Mouse (Mus musculus): ENCODE results near the gene Arl8b.

The Arl8b gene

DNA sequence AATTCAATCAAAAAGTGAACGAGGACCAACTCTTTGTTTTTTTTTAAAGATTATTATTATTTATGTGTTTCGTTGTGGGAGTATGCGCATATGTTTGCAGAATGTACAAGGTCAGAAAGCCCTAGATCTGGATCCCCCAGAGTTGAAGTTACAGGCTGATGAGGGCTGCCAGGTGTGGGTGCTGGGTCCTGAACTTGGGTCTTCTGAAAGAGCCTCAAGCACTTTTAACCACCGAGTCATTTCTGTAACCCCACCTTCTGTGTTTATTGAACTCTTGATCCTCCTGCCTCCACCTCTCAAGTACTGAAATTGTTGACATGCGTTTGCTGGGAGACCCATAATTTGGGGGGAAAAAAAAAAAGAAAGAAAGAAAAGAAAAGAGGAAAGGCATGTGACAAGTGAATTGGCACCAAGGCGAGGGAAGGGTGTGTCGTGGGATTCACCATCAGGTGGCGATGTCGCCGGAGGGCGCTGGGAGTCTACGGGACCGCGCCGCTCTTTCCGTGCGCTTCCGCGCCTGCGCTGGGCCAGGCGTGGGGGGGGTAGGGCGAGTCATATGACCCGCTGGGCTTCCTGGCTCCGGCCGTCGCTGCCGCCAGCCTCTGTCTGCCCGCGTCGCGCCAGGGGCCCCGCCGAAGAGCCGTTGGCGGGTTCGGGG lies at the start of gene Arl8b:
Gene Arl8b (plus strand): TSS at position 574 of the 658 bp plus-strand sequence.
- peak; percentile 99 for DNase-seq

DNA sequence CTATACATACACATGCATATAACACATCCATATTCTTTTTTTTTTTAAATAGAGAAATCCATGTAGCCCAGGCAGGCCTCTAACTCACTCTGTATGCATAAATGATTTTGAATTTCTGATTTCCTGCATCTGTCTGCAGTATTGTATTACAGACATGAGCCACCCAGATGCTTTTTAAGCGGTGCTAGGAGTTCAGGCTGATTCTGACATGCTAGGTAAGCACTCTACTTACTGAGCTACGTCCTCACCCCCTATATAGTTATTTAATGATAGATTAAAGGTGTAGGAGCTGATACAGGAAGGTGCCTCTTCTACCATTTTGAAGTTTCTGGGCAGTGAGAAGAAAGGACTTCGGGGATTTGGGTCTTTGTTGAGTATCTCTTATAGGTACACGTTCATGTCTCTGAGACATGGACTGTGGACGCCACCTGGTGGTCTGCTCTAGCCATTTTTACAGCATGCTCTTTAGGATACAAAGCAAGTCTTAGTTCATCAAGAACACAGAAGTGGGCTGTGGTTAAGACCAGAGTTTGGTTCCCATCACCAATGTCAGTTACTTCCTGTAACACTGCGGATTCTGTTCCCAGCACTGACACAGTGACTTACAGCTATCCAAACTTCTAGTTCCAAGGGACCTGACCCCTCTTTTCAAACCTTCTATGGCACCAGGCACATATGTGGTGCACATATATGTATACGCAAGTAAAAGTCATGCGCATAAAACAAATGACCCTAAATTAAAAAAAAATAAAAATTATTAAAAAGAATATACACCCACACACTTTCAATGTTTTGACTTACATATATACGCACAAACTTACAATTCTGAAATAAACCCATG lies 46.8 kb upstream of the Arl8b start:
- peak; percentile 88 to 89 for DNase-seq

DNA sequence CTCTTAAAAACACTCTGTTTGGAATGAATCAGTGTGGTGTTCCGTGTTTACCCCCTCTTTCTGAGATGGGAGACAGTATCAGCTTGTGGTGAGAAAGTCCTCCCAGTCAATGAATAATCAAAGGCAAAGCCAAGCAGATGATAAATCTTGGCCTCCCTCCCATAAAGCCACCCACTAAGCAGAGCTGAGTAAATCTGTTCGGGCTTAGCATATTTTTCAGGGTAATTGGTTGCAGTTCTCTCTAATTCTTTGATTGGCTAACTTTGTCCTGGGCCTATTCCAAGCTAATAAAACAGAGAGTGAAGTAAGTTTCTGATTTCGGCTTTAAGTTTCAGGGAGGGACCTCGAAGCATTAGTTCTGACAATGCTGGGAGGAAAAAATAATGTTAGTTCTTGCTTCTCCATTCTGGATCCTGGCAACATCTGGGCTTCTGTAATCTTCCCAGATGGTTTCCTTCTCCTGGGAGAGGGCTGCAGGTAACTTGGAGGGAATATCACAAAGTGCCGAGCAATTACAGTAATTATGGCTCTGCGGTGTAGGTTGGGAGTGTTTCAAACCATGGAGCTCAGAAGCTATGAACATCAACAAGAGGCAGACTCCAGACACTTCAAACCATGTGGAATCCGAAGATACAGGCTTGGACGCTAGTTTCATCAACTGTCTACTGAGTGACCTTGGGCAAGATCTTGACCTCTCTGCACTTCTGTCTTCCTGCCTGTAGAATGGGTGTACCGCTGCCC lies 44.3 kb upstream of the Arl8b start:
- peak; percentile 52 to 56 for DNase-seq

DNA sequence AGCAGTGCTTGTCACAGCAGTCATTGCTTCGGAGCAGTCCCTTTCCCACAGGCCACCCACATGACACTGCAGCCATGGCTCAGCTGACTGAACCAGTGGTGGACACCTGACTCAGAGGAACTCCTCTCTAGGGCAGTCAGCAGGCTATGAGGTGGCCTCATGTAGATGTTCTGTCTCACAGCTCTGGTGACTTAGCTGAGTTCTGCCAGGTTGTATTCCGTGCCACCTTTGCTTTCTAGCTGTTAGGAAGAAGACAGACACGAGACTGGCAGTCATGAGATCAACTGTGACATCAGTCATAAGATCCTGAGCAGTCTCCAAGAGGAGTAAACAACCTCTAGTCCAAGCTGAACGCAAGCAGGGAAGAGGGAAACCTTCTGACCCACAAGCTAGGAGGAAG lies 42.3 kb upstream of the Arl8b start:
- no peak for DNase-seq

DNA sequence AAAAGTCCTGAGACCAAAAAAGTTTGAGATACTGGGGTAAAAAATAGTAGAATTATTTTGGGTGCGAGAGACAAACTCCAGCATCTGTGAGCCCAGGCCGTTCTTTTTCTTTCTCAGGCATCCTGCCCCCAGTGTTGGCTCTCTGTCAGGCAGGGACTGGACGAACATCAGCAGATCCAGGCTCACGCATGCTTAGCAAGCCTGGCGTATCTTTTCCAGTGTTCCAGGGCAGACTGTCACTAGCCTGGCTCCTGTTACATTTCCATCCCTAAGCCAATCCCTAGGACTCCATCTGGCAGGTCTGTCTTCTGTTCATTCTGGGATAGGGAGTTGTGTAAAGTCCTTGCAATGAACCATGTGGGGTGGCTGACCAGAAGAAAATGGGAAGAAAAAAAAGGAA lies 39.2 kb upstream of the Arl8b start:
- DNase-seq, result peak; percentile 64 to 68

DNA sequence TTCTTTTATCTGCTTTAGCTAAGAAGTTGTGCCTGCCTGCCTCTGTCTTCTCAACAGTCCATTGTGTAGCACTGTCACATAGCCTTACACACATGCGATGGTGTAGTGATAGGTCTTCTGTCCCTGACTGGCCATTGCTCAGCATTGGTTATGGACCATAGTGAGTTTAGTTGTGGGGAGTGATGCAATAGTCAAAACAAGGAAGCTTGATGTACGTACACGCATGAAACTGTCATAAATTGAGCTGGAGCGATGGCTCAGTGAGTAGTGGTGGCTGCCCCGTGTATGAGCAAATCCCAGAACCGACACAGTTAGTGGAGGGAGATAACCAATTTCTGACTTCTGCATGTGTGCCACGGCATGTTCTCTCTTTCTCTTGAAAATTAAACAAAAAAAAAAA lies 31.6 kb upstream of the Arl8b start:
- no peak for DNase-seq

DNA sequence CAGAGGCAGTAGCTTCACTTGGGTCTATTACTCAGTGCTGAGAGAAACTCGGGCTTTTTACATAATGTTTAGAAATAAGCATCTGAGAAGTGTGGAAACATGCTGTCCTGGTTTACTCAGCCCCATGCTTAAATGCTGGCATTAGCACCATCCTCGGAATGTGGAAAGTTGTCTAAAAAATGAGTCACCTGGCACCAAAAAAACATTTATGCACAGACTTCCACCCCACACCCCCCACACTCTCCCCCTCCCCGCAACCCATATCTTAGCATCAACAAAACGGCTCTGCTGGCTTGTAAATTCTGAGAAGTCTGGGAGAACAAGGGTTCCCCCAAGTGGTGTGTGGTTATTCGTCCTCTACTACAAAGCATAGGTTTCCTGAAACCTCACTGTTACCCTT lies 30.5 kb upstream of the Arl8b start:
- DNase-seq, result no peak

DNA sequence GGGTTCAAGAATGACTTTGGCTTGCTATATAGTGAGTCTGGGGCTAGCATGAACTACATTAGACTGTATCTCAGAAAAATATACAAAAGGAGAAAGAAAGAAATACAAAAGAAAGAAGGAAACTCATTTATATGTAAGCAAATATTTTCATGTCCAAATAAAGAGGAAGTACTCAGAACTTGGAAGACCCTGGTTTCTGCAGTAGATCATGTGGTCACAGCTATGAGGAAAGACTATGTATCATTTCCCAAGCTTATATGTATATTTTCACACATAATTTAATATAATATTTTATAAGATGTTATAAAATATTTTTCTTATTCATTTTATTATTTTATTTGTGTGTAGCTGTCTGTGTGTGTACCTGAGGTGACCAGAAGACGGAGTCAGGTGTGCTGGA lies 29.4 kb upstream of the Arl8b start:
- no peak for DNase-seq

DNA sequence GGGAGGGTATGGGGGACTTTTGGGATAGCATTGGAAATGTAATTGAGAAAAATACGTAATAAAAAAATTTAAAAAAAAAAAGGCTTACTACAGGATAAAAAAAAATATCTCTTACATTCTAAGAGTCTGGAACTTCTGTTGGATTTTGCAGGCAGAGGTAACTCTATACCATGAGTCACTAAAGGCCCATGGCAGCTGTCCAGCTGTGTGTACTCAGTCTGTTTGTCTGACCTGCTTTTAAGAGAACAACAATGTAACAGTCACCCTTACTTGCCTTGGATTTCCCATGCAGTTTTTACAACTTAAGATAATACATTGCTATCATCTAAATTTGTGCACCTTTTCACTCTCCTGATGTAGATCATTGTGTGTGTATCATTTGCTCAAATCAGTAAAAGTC lies 28.5 kb upstream of the Arl8b start:
- DNase-seq, result no peak

DNA sequence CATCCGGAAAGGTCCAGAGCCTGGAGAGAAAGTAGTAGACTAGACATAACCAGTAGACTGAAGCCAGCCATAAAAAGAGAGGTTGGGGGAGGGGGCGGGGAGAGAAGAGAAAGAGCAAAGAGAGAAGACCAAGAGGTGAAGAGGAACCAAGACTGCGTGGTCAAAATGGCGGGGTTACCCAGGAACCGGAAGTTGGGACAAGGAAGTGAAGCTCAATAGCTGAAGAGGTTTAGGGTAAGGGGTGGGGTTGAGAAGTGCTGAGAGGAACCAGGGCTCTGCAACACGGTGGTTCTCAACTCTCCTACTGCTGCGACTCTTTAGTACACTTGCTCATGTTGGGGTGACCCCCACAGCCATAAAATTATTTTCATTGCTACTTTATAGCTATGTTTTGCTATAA lies 27.0 kb upstream of the Arl8b start:
- DNase-seq, result no peak

DNA sequence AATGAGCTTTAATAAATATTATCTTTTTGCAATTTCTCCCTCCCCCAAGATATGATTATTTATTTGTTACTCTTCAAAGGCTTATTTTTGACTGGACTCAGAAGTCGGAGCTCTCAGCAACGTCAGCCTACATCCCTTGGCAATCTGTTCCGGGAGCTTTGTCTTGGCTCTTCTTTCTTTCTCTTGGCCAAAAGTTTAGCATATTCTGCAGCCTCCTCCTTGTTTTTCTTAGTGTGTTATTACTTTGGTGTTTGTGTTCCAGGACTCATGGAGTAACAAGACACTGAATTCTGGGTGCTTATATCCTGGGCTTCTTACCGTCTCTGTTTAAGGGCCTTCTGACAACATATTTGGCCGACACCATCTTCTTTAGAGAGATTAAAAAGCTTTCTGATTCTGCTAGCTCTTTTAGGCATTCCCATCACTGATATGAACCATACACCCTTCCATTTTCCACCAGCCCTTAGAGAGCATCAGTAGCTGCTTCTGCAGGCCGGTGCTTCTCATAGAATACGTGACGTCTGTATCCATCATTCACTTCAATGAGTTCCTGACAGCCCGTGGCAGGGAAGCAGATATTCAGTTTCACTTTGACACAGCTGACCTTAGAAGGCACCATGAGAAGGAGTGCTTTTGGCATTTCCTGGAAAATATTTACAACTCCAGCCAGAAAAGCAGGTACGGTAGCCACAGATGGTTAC lies 23.8 kb upstream of the Arl8b start:
- DNase-seq, result peak in 1 of 2 experiments; percentile 16

DNA sequence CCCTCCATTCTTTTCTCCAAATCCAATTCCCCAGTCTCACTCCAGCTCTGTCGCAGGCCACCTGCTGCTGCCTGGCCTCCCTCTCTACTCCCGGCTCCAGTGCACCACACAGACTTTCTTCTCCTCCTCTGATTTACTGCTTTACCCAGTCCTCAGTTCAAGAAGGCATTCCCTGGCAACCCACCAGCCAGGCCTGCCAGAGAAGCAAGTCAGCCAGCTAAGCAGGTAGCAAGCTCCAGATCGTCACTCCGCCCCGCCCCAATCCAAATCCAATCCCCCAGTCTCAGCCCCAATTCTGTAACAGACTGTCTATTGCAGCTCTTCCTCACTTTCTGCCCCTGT lies 23.2 kb upstream of the Arl8b start:
- peak; percentile 88 to 92 for DNase-seq

DNA sequence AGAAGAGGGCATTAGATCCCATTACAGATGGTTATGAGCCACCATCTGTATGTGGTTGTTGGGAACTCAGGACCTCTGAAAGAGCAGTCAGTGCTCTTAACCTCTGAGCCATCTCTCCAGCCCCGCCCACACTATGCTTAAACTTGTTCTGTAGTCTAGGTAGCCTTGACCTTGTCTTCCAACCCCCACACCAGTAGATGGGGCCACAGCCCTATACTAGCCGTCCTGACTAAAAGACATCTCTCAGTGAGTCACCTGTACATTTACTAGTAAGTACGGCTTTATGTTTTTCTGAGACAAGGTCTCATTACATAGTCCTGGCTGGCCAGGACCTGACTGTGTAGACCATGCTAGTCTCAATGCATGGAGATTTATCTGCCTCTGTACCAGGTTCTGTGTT lies 12.0 kb upstream of the Arl8b start:
- no peak for DNase-seq

DNA sequence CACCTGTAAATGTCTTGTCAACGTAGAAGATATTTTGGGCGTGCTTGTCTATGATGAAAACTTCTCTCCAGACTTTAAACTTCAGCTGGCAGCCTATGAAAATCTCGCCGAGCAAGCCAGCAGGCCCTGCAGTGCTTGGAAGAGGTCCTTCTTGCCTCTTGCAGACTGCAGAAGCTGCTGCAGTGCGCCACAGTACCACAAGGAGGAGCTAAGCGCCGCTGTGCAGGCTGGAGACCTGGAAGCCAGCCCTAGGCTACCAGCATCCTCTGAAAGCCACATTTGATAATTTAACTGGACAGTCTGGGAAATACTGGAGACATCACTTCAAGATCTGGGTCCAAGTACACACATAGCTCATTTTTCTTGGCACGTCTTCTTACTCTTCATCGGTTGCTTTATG lies 10.0 kb upstream of the Arl8b start:
- DNase-seq, result peak; percentile 96 to 97

DNA sequence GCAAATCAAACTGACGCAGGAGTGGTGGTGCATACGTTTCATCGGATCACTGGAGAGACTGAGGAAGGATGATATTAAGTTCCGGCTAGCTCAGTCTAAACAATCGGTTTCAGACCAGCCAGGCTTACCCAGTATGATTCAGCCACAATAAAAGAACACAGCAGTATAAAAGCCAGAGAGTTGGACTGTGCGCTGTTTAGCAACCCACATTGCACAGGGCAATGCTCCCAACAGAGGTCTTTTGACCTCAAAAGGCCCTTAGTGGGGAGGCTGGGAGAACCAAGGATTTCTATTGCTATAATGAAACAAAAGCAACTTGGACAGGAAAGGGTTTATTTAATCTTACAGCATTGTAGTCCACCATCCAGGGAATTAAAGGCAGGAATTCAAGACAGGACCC lies 9.4 kb upstream of the Arl8b start:
- DNase-seq, result no peak

DNA sequence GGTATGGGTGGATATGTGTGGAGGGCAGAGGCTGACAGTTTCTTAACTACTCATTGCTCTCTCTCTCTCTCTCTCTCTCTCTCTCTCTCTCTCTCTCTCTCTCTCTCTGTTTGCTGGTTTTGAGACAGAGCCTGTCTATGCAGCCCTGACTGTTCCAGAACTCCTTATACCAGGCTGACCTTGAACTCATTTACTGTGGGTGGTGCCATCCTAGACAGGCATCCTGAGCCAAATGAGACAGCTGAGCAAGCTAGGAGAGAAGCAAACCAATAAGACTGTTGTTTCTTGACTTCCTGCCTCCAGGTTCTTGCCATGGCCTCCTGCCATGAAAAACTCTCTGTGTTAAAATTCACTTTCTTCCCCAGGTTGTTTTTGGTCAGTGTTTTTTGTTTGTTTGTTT lies 6.6 kb upstream of the Arl8b start:
- DNase-seq, result no peak

DNA sequence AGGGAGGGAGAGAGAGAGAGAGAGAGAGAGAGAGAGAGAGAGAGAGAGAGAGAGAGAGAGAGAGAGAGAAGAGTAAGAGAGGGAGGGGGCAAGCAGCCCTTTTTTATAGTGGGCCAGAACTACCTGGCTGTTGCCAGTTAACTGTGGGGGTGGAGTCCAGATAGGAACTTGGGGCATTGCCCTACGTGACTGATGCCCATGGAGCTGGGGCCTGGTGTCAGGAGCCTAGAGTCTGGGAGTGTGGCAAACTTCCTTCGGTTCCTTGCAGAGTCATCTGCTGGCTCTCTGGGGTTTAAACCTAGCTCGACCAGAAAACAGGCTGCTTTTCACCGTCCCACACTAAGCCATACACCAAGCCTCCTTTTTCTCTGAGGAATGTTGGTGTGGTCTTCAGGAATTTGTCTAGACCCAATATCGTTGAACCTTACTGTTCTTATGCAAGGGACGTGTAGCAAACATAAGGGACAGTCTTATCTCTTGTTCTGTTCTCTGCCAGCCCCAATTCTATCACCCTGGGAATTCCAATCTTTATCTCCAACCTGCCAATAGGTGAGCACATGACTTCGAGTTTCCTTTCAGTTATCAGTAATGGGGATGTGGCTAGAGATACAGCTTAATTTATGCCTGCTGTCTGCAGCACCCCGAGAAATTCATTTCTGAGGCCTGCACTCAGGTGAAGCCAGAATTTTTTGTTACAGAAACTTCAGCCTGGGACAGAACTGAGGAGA lies 5.2 kb upstream of the Arl8b start:
- no peak for DNase-seq

DNA sequence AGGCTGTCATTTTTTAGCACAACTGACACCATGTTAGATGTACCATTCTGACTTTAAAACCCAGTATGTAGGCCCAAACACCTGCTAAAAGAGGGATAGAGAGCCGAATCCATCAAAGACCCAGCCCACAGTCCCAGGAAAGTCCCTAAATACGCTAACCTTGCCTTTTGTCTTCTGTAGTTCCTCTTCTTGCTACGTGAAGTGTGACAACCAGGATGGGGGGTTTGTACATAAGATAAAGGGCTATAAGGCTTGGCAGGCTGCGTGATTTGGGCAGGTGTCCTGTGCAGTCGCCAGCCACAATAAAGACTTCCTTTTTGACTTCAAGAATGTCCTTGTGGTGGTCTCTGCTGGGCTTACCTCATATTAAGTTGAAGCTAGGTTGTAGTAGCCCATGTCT lies 4.5 kb upstream of the Arl8b start:
- DNase-seq, result no peak

DNA sequence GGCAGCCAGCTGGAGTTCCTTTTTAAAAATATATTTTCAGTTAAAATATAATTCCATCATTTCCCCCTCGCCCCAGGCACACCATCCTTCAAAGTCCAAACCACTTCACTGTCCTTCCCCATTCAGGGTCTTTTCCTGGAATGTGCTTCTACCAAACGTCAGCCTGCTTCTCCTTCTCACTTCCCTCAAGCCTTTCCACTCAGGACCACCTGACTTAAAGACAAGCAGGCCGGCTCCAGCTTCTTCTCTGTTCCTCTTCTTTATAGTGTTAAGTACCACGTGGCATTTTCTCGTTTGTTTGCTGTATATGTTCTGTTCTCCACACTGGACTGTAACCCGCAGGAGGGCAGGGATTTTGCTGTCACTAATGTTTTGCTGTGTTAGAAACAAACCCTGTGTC lies 1.0 kb upstream of the Arl8b start:
- no peak for DNase-seq

DNA sequence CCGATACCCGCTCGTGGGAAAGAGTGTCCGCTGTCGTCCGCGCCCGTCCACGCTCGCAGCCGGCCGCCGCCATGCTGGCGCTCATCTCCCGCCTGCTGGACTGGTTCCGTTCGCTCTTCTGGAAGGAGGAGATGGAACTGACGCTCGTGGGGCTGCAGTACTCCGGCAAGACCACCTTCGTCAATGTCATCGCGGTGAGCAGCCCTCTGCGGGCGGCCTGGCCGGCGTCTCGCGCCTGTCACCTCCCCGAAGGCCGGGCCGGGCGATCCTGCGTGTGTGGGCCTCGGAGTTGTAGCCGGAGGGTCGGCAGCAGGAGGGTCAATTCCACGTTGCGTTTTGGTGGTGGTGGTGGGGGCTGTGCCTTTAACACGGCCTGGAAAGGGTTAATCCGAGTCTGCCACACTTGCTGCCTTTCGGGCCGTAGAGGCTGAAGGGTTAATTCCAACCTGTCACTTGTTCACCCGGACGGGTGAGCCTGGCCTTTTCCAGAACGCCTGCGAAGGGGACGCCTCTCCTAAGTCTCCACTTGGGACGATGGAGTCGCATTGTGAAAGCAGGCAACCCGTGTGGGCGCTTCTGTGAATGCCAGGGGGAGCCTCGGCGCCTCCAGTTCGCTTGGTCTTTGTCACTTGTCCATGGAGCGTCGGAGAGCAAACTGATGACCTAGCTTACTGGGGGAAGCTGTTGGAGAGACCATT lies 434 bp downstream of the Arl8b start:
- DNase-seq, result peak in 1 of 2 experiments; percentile 78

DNA sequence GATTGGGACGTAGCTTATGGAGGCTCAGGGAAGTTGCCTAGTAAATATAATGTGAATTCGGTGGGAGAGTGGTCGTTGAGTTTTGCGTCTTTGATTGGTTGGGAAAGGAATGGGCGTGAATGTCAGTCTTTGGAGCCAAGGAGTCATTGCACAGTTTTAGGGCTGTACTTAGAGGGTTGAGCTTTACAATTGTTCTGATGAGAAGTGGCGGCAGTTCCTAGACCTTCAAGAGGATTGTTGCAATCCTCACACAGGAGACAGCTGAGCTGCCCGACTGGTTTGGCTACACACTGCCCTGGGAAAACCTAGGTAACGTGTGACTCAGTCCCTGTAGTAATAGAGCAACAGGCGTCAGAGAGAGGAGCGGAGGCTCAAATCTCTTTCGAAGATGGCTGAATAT lies 1.2 kb downstream of the Arl8b start:
- DNase-seq, result no peak

DNA sequence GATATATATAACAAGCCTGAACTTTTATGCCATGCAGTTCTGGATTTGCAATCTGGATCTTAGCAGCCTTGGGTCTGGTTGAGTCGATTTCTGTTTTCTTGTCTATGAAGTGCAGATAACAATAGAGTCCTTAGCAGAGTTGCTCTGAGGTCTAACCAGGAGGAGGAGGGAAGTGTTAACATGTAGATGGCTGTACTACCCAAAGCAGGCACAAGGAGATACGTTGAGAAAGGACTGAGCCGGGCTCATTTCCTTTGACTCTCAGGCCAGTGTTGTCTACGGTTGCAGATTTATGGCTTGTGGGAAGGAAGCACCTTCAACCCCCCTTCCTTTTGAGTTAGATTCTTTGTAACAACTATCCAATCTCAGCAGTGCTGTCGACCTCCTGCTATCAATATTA lies 1.9 kb downstream of the Arl8b start:
- DNase-seq, result no peak

Data from cerebellum, postnatal 10 days (tissue).